Mouse (Mus musculus): ENCODE results near the gene Agtrap. TPM values are rescaled to one million over a fixed set of nuclear protein-coding genes. Genes with fewer than 3 reads are reported as not detected.

The Agtrap gene
- polyA plus RNA-seq (2015; fragmentation: Nextera tagmentation; extraction: Ambion mirVana): 19.6 and 22.2 TPM in 2 replicates

DNA sequence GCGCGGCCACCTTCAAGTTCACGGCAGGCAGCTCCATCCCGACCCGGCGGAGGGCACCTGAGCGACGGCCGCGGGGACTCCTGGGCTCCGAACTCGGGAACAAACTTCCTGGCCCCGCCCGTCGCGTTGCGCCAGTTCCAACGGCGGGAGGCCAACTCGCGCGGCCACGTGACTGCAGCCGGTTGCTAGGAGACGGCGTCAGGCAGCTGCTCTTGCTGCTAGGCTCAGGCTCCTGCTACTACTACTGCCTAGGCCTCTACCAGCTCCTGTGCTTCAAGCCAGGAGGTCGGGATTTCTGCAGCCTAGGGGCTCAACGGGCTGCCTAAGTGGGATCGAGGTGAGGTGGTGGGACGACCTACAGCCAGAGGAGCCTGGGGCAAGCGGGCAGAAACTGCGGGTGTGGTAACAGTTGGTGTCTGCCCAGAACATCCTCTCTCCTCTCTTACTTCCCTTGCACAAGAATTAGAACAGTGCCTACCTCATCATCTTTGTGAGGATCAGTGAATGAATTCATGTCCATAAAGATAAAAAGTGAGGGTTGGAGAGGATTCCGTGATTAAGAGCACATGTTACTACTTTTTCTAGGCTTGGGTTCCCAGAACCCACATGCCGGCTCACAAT lies at the start of gene Agtrap:
Gene Agtrap, minus strand, starts transcription at position 125 of the 621 bp plus-strand sequence.
- H3K9me3 ChIP-seq (ENCODE audit: control insufficient read depth, low read length): no peaks in the 10 kb centered on the region
- no peaks in the 10 kb centered on the region for H3K36me3 ChIP-seq (ENCODE audit: control insufficient read depth, insufficient read depth, low read length)
- H3K27me3 ChIP-seq (replicated peaks; ENCODE audit: control insufficient read depth, insufficient read depth, low read length): no peaks in the 10 kb centered on the region
- WGBS: 6% methylated on average over 34 of the region's 34 CpGs
- ATAC-seq: peak; percentile 90
- H3K4me3 ChIP-seq (ENCODE audit: low read length): peak within 1 kb of the TSS; percentile 88
- peak within 1 kb of the TSS; percentile 57 for H3K27ac ChIP-seq (ENCODE audit: low read length)
- peak within 1 kb of the TSS; percentile 87 for H3K4me2 ChIP-seq (ENCODE audit: low read depth, low read length)
- H3K4me1 ChIP-seq (ENCODE audit: control insufficient read depth, insufficient read depth, low read length): peaks cover 26% of the 10 kb centered on the region
- peak within 1 kb of the TSS; percentile 90 for H3K9ac ChIP-seq (ENCODE audit: low read depth, low read length)

DNA sequence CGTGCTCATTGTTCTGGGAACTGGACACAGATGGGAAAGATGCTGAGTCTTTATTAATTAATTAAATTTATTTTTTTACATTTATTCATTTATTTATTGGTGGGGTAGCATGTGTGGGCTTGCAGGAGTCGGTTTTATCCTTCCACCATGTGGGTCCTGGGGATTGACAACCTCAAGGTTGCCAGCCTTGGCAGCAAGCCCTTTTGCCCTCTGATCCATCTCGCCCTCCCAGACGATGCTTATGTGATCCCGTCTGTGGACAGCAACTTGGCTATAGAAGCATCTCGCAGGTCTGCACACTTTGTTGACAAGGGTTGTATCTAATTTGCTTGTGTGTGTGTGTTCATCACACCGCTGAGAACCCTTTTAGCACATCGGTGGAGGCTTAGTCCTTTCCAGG lies 49.7 kb upstream of the Agtrap start:
- no peak overlapping the region for H3K4me2 ChIP-seq (ENCODE audit: low read depth, low read length)
- no peak for ATAC-seq
- no peak overlapping the region for H3K9ac ChIP-seq (ENCODE audit: low read depth, low read length)
- no peaks in the 10 kb centered on the region for H3K9me3 ChIP-seq (ENCODE audit: control insufficient read depth, low read length)
- H3K27me3 ChIP-seq (replicated peaks; ENCODE audit: control insufficient read depth, insufficient read depth, low read length): no peaks in the 10 kb centered on the region
- H3K27ac ChIP-seq (ENCODE audit: low read length): no peak overlapping the region
- H3K4me3 ChIP-seq (ENCODE audit: low read length): no peak overlapping the region
- no peaks in the 10 kb centered on the region for H3K36me3 ChIP-seq (ENCODE audit: control insufficient read depth, insufficient read depth, low read length)
- no peaks in the 10 kb centered on the region for H3K4me1 ChIP-seq (ENCODE audit: control insufficient read depth, insufficient read depth, low read length)
- 67% methylated on average over 8 of the region's 8 CpGs for WGBS

DNA sequence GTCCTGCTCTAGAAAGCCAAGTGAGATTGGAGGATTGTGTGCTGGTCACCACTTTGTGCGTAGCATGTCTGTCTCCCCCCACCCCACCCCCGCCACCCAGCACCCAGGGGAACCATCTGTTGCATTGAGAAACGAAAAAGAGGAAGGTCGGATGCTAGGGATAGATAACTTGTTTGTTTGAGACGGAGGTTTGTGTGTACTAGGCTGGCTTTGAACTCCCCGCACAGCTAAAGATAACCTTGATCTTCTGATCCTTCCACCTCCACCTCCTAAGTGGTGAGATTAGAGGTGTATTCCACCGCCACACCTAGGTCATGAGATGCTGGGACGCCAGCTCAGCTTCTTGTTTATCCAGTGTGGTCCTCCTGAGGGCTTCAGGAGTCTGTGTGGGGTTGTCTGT lies 47.2 kb upstream of the Agtrap start:
- H3K27me3 ChIP-seq (replicated peaks; ENCODE audit: control insufficient read depth, insufficient read depth, low read length): peaks cover 22% of the 10 kb centered on the region
- no peaks in the 10 kb centered on the region for H3K36me3 ChIP-seq (ENCODE audit: control insufficient read depth, insufficient read depth, low read length)
- no peak overlapping the region for H3K9ac ChIP-seq (ENCODE audit: low read depth, low read length)
- no peaks in the 10 kb centered on the region for H3K9me3 ChIP-seq (ENCODE audit: control insufficient read depth, low read length)
- no peak overlapping the region for H3K4me2 ChIP-seq (ENCODE audit: low read depth, low read length)
- no peak overlapping the region for H3K27ac ChIP-seq (ENCODE audit: low read length)
- H3K4me3 ChIP-seq (ENCODE audit: low read length): no peak overlapping the region
- peaks cover 7% of the 10 kb centered on the region for H3K4me1 ChIP-seq (ENCODE audit: control insufficient read depth, insufficient read depth, low read length)
- 68% methylated on average over 8 of the region's 8 CpGs for WGBS
- no peak for ATAC-seq

DNA sequence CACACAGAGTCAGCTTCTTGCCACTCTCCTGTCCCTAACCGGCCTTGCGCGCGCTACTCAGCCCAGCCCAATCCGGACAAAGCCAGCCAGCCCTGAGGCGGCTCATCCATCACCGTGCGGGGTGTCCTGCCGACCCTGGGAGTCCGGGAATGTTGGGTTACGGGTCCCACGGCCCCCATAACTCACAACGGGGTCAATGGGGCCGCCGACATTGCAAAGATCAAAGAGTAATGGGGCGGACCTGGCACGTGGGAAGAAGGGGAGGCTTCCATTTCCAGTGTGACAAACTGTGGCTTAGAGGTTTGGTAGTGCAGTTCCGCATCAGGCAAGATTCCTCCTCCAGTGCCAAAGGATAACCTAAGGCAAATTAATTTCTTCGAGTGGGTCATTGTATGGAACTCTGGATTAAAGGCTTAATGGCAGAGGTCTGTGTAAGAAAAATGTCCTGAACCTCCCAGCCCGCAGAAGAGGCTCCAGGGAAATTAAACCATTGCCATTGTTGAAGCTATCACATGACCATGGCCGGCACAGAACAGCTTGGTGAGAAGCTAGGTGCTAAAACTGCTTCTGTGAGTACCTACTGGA lies 43.8 kb upstream of the Agtrap start:
- WGBS: 2% methylated on average over 21 of the region's 21 CpGs
- 0 out of 2 replicates have a peak, but pooled peaks have one; percentile 38 for ATAC-seq
- Histone ChIP-seq H3K36me3 (ENCODE audit: control insufficient read depth, insufficient read depth, low read length) (no peaks in the 10 kb centered on the region), H3K27ac (ENCODE audit: low read length) (no peak overlapping the region), H3K9ac (ENCODE audit: low read depth, low read length) (no peak overlapping the region), H3K27me3 (replicated peaks; ENCODE audit: control insufficient read depth, insufficient read depth, low read length) (peaks cover 40% of the 10 kb centered on the region), H3K4me1 (ENCODE audit: control insufficient read depth, insufficient read depth, low read length) (peaks cover 7% of the 10 kb centered on the region), H3K4me2 (ENCODE audit: low read depth, low read length) (peak overlapping the region; percentile 39), H3K4me3 (ENCODE audit: low read length) (peak overlapping the region; percentile 27; the same call in 1 of the 2 replicates), H3K9me3 (ENCODE audit: control insufficient read depth, low read length) (no peaks in the 10 kb centered on the region)

DNA sequence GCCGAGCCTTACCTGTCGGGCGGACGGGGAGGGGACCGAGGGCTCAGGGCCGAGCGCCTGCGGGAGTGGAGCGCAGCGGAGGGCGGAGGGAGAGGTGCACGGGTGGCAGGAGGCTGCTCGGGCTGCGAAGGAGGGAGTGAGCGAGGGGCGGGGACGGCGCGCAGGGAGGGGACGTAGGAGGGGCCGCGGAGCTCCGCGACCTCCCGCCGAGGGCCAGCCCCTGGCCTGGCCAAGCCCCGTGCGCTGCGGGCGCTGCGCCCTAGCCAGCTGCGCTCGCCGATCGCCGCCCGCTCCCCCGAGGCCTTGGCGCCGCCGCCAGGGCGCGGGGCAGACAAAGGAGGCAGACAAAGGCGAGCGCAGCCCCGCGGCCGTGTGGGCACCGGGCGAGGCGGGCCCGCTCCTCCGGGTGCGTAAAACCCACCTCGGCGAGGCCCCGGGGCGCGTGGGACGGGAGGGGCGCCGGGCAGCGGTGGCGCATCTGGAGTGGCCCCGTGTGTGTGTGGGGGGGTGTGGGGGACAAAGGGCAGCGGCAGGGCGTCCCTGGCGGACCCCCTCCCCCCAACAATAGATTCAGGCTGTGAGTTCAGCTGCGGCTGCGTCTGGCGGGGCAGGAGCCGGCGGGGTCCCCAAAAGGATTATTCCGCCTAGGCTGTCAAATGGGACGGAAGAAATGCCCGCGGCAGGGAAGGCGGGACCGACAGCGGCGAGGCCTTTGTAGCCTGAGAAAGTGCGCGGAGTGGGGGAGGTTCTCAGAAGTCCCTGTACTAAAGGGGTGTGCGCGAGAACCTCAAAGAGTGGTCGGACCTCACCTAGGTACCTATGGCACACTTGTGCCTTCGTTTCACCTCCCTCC lies 43.0 kb upstream of the Agtrap start, which contains the start of gene Draxin:
Gene Draxin, minus strand, starts transcription at position 138 of the 853 bp plus-strand sequence.
- no peak within 1 kb of the TSS for H3K27ac ChIP-seq (ENCODE audit: low read length)
- ATAC-seq: peak; percentile 84
- peak within 1 kb of the TSS; percentile 60 for H3K4me3 ChIP-seq (ENCODE audit: low read length)
- peak within 1 kb of the TSS; percentile 66 for H3K9ac ChIP-seq (ENCODE audit: low read depth, low read length)
- H3K36me3 ChIP-seq (ENCODE audit: control insufficient read depth, insufficient read depth, low read length): no peaks in the 10 kb centered on the region
- WGBS: under 1% methylated on average over 63 of the region's 87 CpGs
- no peaks in the 10 kb centered on the region for H3K9me3 ChIP-seq (ENCODE audit: control insufficient read depth, low read length)
- H3K4me1 ChIP-seq (ENCODE audit: control insufficient read depth, insufficient read depth, low read length): peaks cover 7% of the 10 kb centered on the region
- H3K4me2 ChIP-seq (ENCODE audit: low read depth, low read length): peak within 1 kb of the TSS; percentile 96
- peaks cover 40% of the 10 kb centered on the region for H3K27me3 ChIP-seq (replicated peaks; ENCODE audit: control insufficient read depth, insufficient read depth, low read length)

DNA sequence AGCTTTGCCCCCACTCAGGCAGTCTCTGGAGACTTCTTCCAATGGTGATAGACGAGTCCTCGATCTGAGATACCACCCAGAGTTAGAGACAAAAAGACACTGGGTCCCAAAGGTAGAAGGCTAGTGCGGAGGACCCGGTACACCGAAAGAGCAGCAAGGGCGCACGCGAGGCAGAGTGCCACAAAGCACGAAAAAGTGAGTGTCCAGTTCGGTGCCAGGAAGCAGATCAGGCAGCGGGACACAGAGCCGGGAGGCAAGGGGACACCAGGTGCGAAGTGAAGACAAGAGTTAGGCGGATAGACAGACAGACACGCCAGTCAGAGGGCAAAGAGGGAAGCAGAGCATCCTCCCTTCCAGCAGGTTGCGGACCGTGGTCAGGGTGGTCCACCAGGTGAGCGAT lies 42.3 kb upstream of the Agtrap start, which contains the start of gene Mad2l2:
Gene Mad2l2, plus strand, starts transcription at position 252 of the 400 bp plus-strand sequence.
- Histone ChIP-seq H3K4me2 (ENCODE audit: low read depth, low read length) (peak within 1 kb of the TSS; percentile 96), H3K27me3 (replicated peaks; ENCODE audit: control insufficient read depth, insufficient read depth, low read length) (peaks cover 40% of the 10 kb centered on the region), H3K27ac (ENCODE audit: low read length) (no peak within 1 kb of the TSS), H3K4me3 (ENCODE audit: low read length) (peak within 1 kb of the TSS; percentile 60), H3K9me3 (ENCODE audit: control insufficient read depth, low read length) (no peaks in the 10 kb centered on the region), H3K4me1 (ENCODE audit: control insufficient read depth, insufficient read depth, low read length) (peaks cover 7% of the 10 kb centered on the region), H3K36me3 (ENCODE audit: control insufficient read depth, insufficient read depth, low read length) (no peaks in the 10 kb centered on the region), H3K9ac (ENCODE audit: low read depth, low read length) (peak within 1 kb of the TSS; percentile 66)
- WGBS: under 1% methylated on average over 18 of the region's 18 CpGs
- ATAC-seq: no peak; the same call in 1 of the 2 replicates

DNA sequence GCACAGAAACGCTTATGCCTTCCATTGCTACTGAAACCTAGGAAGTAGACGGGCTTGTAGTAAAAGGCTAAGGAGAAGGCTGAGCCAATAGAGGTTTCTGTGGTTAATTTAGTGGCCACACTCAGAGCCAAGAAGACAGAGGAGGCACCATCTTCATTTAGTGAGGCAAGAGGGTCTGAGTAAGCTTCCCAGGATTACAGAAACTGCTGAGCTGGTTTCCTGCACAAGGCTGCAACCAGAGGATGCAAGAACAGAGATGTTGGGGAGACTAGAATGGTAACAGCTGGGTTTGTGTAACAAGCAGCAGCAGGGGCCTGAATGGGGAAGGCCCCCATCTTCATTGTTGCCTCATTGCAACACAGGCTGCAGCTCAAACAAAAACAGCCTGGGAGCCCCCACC lies 40.8 kb upstream of the Agtrap start:
- H3K4me2 ChIP-seq (ENCODE audit: low read depth, low read length): no peak overlapping the region
- H3K9me3 ChIP-seq (ENCODE audit: control insufficient read depth, low read length): no peaks in the 10 kb centered on the region
- peaks cover 7% of the 10 kb centered on the region for H3K4me1 ChIP-seq (ENCODE audit: control insufficient read depth, insufficient read depth, low read length)
- H3K36me3 ChIP-seq (ENCODE audit: control insufficient read depth, insufficient read depth, low read length): no peaks in the 10 kb centered on the region
- no peak for ATAC-seq
- no peak overlapping the region for H3K4me3 ChIP-seq (ENCODE audit: low read length)
- WGBS: 65% methylated on average over 2 of the region's 2 CpGs
- H3K27ac ChIP-seq (ENCODE audit: low read length): no peak overlapping the region
- peaks cover 40% of the 10 kb centered on the region for H3K27me3 ChIP-seq (replicated peaks; ENCODE audit: control insufficient read depth, insufficient read depth, low read length)
- no peak overlapping the region for H3K9ac ChIP-seq (ENCODE audit: low read depth, low read length)

DNA sequence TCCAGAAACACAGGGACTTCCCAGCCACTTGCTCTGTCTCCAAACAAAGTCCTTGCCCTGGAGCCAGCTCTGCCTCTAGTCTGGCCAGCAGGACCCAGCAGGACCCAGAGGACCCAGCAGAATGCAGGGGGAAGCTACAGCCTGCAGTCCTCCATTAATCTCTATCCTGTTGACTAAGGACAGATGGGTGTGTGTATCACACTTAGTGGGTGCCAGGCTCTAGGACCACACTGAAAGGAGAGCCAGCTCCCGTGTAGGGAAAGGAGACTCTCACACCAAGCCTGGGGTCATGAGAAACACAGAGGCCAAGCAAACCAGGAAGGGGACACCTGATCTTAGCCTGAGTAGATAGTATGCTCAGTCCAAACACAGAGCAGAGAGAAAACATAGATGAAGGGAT lies 40.4 kb upstream of the Agtrap start:
- H3K9me3 ChIP-seq (ENCODE audit: control insufficient read depth, low read length): no peaks in the 10 kb centered on the region

DNA sequence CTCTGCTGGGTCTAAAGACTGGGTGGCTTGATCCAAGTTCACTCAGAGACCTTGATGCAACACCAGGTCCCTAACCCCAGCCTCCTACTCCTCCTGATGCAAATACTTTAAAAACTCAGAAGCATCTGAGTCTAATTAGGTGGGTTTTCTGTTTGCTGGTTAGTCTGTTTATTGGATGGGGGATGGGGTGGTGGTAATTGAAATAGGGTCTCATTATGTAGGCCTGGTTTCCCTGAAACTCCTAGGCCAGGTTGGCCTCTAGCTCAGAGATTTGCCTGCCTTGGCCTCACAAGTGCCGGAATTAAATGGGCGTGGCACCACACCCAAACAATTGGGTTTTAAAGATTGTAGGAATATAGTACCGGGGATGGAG lies 34.8 kb upstream of the Agtrap start:
- Histone ChIP-seq H3K9ac (ENCODE audit: low read depth, low read length) (no peak overlapping the region), H3K9me3 (ENCODE audit: control insufficient read depth, low read length) (no peaks in the 10 kb centered on the region), H3K27ac (ENCODE audit: low read length) (no peak overlapping the region), H3K4me3 (ENCODE audit: low read length) (no peak overlapping the region), H3K36me3 (ENCODE audit: control insufficient read depth, insufficient read depth, low read length) (no peaks in the 10 kb centered on the region), H3K4me1 (ENCODE audit: control insufficient read depth, insufficient read depth, low read length) (no peaks in the 10 kb centered on the region; the same call in 1 of the 2 replicates), H3K27me3 (replicated peaks; ENCODE audit: control insufficient read depth, insufficient read depth, low read length) (no peaks in the 10 kb centered on the region), H3K4me2 (ENCODE audit: low read depth, low read length) (no peak overlapping the region)
- WGBS: 64% methylated on average over 3 of the region's 3 CpGs
- no peak for ATAC-seq

More for the DNA sequence above, 40.4 kb upstream of the Agtrap start:
- H3K9ac ChIP-seq (ENCODE audit: low read depth, low read length): no peak overlapping the region
- peaks cover 40% of the 10 kb centered on the region for H3K27me3 ChIP-seq (replicated peaks; ENCODE audit: control insufficient read depth, insufficient read depth, low read length)
- H3K4me3 ChIP-seq (ENCODE audit: low read length): no peak overlapping the region
- H3K4me1 ChIP-seq (ENCODE audit: control insufficient read depth, insufficient read depth, low read length): peaks cover 7% of the 10 kb centered on the region
- ATAC-seq: no peak
- H3K4me2 ChIP-seq (ENCODE audit: low read depth, low read length): no peak overlapping the region
- whole genome bisulfite sequencing: 56% methylated on average over 1 of the region's 1 CpGs
- H3K36me3 ChIP-seq (ENCODE audit: control insufficient read depth, insufficient read depth, low read length): no peaks in the 10 kb centered on the region
- H3K27ac ChIP-seq (ENCODE audit: low read length): no peak overlapping the region

Measured in intestine, embryonic 16.5 days (tissue).